Mouse (Mus musculus) adrenal gland, postnatal 0 days (tissue): ENCODE data around the gene Slc6a20b. TPM values are rescaled to one million over a fixed set of nuclear protein-coding genes. Genes with fewer than 3 reads are reported as not detected.

Source experiments
- polyA plus RNA-seq: library from polyadenylated mRNA; unstranded; fragments of >200 nt; fragmentation: Nextera tagmentation; extraction: Ambion mirVana; gene quantifications from 2 replicates; pipeline ENCODE4 v1.2.1, GENCODE M21; 2015

The Slc6a20b gene
- polyA plus RNA-seq = 0.06 and 0.28 TPM in 2 replicates

GRCm38 (mm10) chr9:123632281-123632680 is at the start of gene Slc6a20b:
Gene Slc6a20b, minus strand, starts transcription at chr9:123632565.

DNA sequence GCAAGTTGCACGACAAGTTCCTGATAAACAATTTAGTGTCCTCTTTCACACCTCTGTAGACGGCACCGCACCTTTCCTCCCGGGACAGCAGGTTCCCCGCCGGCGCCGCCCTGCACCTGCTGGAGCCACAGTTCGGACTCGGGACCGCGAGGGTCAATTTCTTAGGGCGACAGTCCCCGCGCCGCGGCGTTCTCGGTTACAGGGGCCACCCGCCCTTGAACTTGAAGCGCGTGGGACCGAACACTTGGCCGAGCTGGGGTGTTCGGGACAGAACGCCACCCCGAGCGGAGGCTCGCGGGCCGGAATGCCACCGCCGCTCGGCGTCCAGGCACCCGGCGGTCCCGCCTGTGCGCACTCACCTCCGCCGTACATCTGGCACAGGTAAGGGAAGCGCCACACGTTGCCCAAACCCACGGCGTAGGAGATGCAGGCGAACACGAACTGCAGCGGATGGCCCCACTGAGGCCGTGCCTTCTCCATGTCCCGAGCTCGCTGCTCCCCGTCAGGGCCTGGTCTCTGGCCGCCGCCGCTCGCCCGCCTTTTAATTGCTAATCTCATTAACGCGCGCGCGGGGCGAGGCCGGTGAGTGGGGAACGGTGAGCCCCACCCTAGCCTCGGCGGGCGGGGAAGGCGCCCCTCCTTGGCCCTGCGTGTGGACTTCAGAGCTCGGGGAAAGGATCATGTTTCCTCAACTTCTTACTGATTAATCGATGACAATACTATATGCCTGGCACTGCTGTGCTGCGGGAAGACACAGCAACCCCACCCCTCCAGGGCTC is 46.2 kb upstream of the Slc6a20b start, which contains the start of the genes Ccr9 and Slc6a20a:
Gene Ccr9 (plus strand): TSS at position 113 of the 779 bp plus-strand sequence.
Gene Slc6a20a (minus strand): TSS at position 559 of the 779 bp plus-strand sequence.

Other genes starting within 250 kb of the Slc6a20b start
- 25.7 and 26.8 TPM in 2 replicates for gene Limd1, start 153.9 kb downstream of the Slc6a20b start, polyA plus RNA-seq
- 30.3 and 46.4 TPM in 2 replicates for gene Sacm1l, start 102.8 kb downstream of the Slc6a20b start, polyA plus RNA-seq
- gene Ccr9, start 45.9 kb upstream of the Slc6a20b start, polyA plus RNA-seq = 0.08 and 0.27 TPM in 2 replicates
- gene Slc6a20a, start 46.3 kb upstream of the Slc6a20b start, polyA plus RNA-seq = 0.28 TPM in 1 of 2 replicates, not detected in the other
- 62.4 and 67.7 TPM in 2 replicates for gene Lztfl1, start 85.1 kb upstream of the Slc6a20b start, polyA plus RNA-seq
- 0.28 and 0.40 TPM in 2 replicates for gene Cxcr6, start 173.9 kb upstream of the Slc6a20b start, polyA plus RNA-seq
- gene Fyco1, start 219.3 kb upstream of the Slc6a20b start, polyA plus RNA-seq = 7.4 and 15.2 TPM in 2 replicates
- gene Xcr1, start 229.5 kb upstream of the Slc6a20b start, polyA plus RNA-seq = 0.05 and 0.14 TPM in 2 replicates